8 mouse cellular contexts compared by ENCODE assay signal in the genomic region with DNA sequence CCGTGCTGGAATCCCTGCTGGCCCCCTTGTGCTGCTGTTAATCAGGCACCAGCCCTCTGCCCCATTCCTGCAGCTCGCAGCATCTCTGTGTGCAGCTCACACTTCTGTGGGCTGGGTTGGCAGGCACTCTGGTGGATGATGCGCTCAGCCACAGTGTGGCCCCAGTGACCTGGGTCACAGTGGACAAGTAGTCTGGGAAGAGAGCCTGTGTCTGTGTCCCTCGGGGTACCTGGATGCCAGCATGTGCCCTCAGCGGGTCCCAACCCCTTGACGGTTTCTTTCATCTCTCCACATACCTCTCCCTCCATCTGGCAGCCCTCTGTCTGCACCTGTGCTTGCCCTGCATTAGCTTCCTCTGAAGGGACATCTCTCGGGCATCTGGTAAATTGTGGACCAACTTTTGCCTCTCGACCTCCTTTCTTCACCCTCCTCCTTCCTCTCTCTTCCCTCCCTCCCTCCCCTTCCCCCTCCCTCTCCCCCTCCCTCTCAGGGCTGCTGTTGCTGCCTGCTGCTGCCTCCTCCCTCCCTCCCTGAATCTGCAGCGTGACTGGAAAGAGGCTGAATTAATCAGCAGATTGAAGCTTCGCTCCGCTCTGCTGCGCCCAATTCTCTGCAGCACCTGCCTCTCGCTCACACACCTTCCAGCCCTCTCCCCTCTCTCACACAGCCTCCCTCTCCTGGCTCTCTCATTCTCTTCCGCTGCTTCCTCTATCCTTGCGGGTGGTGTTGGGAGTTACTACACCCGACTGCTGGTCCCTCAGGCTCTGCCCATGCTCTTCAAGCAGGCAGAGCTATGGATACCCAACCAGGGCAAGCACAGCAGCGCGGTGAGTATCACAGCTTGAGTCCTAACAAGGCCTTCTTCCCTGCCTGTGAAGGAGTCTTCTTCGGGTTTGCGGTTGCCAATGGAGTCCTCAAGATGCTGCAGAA. TPM values are rescaled to one million over a fixed set of nuclear protein-coding genes. Genes with fewer than 3 reads are reported as not detected.
DNase-seq lines count a peak whose midpoint lies in the region; ATAC-seq and TF ChIP-seq lines count a peak whose summit lies in the region.

No protein-coding gene starts in this region.

- no peak for TF ChIP-seq CTCF in kidney, adult 2 months (conservative IDR thresholded peaks at IDR 0.05; ENCODE audit: insufficient read depth, insufficient read length, low read depth, low read length)

- 35% methylated on average over 20 of the region's 20 CpGs for WGBS in kidney, adult 2 months
- 8% methylated on average over 20 of the region's 20 CpGs for WGBS in forebrain, embryonic 11.5 days
- 20% methylated on average over 20 of the region's 20 CpGs for whole genome bisulfite sequencing in kidney, embryonic 14.5 days
- 26% methylated on average over 20 of the region's 20 CpGs for WGBS in limb, embryonic 14.5 days

- H3K4me1 ChIP-seq in kidney, adult 2 months (ENCODE audit: control insufficient read depth, insufficient read depth, low read length), result peaks cover 47% of the 10 kb centered on the region
- H3K4me1 ChIP-seq in forebrain, embryonic 11.5 days (replicated peaks; ENCODE audit: control insufficient read depth, insufficient read depth, low read length), result peaks cover 26% of the 10 kb centered on the region
- peaks cover 51% of the 10 kb centered on the region for H3K4me1 ChIP-seq in kidney, embryonic 14.5 days (ENCODE audit: control insufficient read depth, insufficient read depth, low read length)
- peaks cover 15% of the 10 kb centered on the region for H3K4me1 ChIP-seq in limb, embryonic 14.5 days (ENCODE audit: control insufficient read depth, insufficient read depth, low read length)

- peak; percentile 74 for DNase-seq in kidney, adult 2 months
- no peak for DNase-seq in kidney, adult 9 months
- DNase-seq in forebrain, embryonic 11.5 days (ENCODE audit: low spot score), result peak; percentile 73
- DNase-seq in limb, embryonic 14.5 days (ENCODE audit: low spot score), result no peak
- DNase-seq in retina, postnatal 1 day, result peak; percentile 85
- DNase-seq in thymus, postnatal 10 days (ENCODE audit: low spot score in 2 of 2), result no peak
- no peak for DNase-seq in ovary, postnatal 36 days (ENCODE audit: low spot score)

- no peak for TF ChIP-seq POLR2A in kidney, adult 2 months (IDR thresholded peaks at IDR 0.05; ENCODE audit: low read depth, low read length)
- no peak for TF ChIP-seq POLR2A in limb, embryonic 14.5 days (IDR thresholded peaks at IDR 0.05; ENCODE audit: borderline replicate concordance, extremely low read depth, insufficient read depth, insufficient read length)

- H3K4me3 ChIP-seq in kidney, adult 2 months (ENCODE audit: insufficient read depth, low read depth, low read length), result peak overlapping the region; percentile 10; the same call in 1 of the 2 replicates
- peak overlapping the region; percentile 15; the same call in 1 of the 2 replicates for H3K4me3 ChIP-seq in forebrain, embryonic 11.5 days (ENCODE audit: low read depth, low read length)
- no peak overlapping the region for H3K4me3 ChIP-seq in kidney, embryonic 14.5 days (ENCODE audit: low read length)
- H3K4me3 ChIP-seq in limb, embryonic 14.5 days (replicated peaks; ENCODE audit: low read length), result no peak overlapping the region

- peak; percentile 34; the same call in 1 of the 2 replicates for ATAC-seq in forebrain, embryonic 11.5 days (replicated peaks; ENCODE audit: low FRiP score)
- ATAC-seq in kidney, embryonic 14.5 days (ENCODE audit: low FRiP score, low TSS enrichment), result 0 out of 2 replicates have a peak, but pooled peaks have one; percentile 13
- ATAC-seq in limb, embryonic 14.5 days (ENCODE audit: low FRiP score, low read depth), result no peak

- peak overlapping the region; percentile 42 for H3K4me2 ChIP-seq in forebrain, embryonic 11.5 days (ENCODE audit: low read depth, low read length, severe bottlenecking)
- no peak overlapping the region; the same call in 1 of the 2 replicates for H3K4me2 ChIP-seq in kidney, embryonic 14.5 days (replicated peaks; ENCODE audit: low read depth, low read length)
- no peak overlapping the region for H3K4me2 ChIP-seq in limb, embryonic 14.5 days (replicated peaks; ENCODE audit: low read depth, low read length, severe bottlenecking)

- no peaks in the 10 kb centered on the region for H3K9me3 ChIP-seq in forebrain, embryonic 11.5 days (ENCODE audit: control insufficient read depth, low read length)
- no peaks in the 10 kb centered on the region for H3K9me3 ChIP-seq in kidney, embryonic 14.5 days (ENCODE audit: control insufficient read depth, low read length)
- H3K9me3 ChIP-seq in limb, embryonic 14.5 days (ENCODE audit: control insufficient read depth, low read length), result no peaks in the 10 kb centered on the region

- H3K36me3 ChIP-seq in kidney, adult 2 months (ENCODE audit: control insufficient read depth, insufficient read depth, low read length), result no peaks in the 10 kb centered on the region
- H3K36me3 ChIP-seq in forebrain, embryonic 11.5 days (ENCODE audit: control insufficient read depth, insufficient read depth, low read length), result no peaks in the 10 kb centered on the region
- H3K36me3 ChIP-seq in kidney, embryonic 14.5 days (ENCODE audit: control insufficient read depth, insufficient read depth, low read length), result 0 out of 2 replicates have a peak, but pooled peaks cover 2% of the 10 kb centered on the region
- H3K36me3 ChIP-seq in limb, embryonic 14.5 days (ENCODE audit: control insufficient read depth, insufficient read depth, low read length), result peaks cover 7% of the 10 kb centered on the region; the same call in 1 of the 2 replicates

- peak overlapping the region; percentile 80 for H3K27ac ChIP-seq in kidney, adult 2 months (ENCODE audit: insufficient read depth, low read depth, low read length)
- peak overlapping the region; percentile 76 for H3K27ac ChIP-seq in forebrain, embryonic 11.5 days (ENCODE audit: low read depth, low read length)
- peak overlapping the region; percentile 70; the same call in 1 of the 2 replicates for H3K27ac ChIP-seq in kidney, embryonic 14.5 days (ENCODE audit: low read depth, low read length)
- H3K27ac ChIP-seq in limb, embryonic 14.5 days (replicated peaks; ENCODE audit: low read depth, low read length), result 0 out of 2 replicates have a peak overlapping the region, but pooled peaks have one; percentile 4

- no peaks in the 10 kb centered on the region for H3K27me3 ChIP-seq in kidney, adult 2 months (replicated peaks; ENCODE audit: control insufficient read depth, insufficient read depth, low read length)
- no peaks in the 10 kb centered on the region for H3K27me3 ChIP-seq in forebrain, embryonic 11.5 days (ENCODE audit: control insufficient read depth, insufficient read depth, low read length)
- no peaks in the 10 kb centered on the region for H3K27me3 ChIP-seq in kidney, embryonic 14.5 days (ENCODE audit: control insufficient read depth, insufficient read depth, low read length)
- no peaks in the 10 kb centered on the region for H3K27me3 ChIP-seq in limb, embryonic 14.5 days (ENCODE audit: control insufficient read depth, insufficient read depth, low read length)

- peak overlapping the region; percentile 4 for H3K9ac ChIP-seq in forebrain, embryonic 11.5 days (ENCODE audit: low read length)
- no peak overlapping the region; the same call in 1 of the 2 replicates for H3K9ac ChIP-seq in kidney, embryonic 14.5 days (ENCODE audit: low read depth, low read length)
- H3K9ac ChIP-seq in limb, embryonic 14.5 days (ENCODE audit: low read depth, low read length, severe bottlenecking), result peak overlapping the region; percentile 14; the same call in 1 of the 2 replicates

RNA-seq across cellular contexts. Expression of a gene that starts 15.2 kb away (rescaled TPM):
- 77.1 and 97.8 TPM in 2 replicates for polyA plus RNA-seq in kidney, adult 2 months (2012; rRNA removed)
- 25.9 and 28.9 TPM in 2 replicates for polyA plus RNA-seq in forebrain, embryonic 11.5 days (2014; fragmentation: Nextera tagmentation; extraction: Ambion mirVana)
- polyA plus RNA-seq in kidney, embryonic 14.5 days (2014; fragmentation: Nextera tagmentation; extraction: Ambion mirVana), result 12.4 and 19.9 TPM in 2 replicates
- 46.8 and 68.8 TPM in 2 replicates for polyA plus RNA-seq in limb, embryonic 14.5 days (2012; rRNA removed)
- polyA plus RNA-seq in limb, embryonic 14.5 days (2014; fragmentation: Nextera tagmentation; extraction: Ambion mirVana), result 17.9 and 18.8 TPM in 2 replicates

RNA-seq across cellular contexts. Expression of a gene that starts 33.0 kb away (rescaled TPM):
- polyA plus RNA-seq in kidney, adult 2 months (2012; rRNA removed), result 36.9 and 46.7 TPM in 2 replicates
- 20.4 and 21.2 TPM in 2 replicates for polyA plus RNA-seq in forebrain, embryonic 11.5 days (2014; fragmentation: Nextera tagmentation; extraction: Ambion mirVana)
- polyA plus RNA-seq in kidney, embryonic 14.5 days (2014; fragmentation: Nextera tagmentation; extraction: Ambion mirVana), result 14.2 and 17.5 TPM in 2 replicates
- polyA plus RNA-seq in limb, embryonic 14.5 days (2012; rRNA removed), result 34.6 and 44.7 TPM in 2 replicates
- 17.3 and 21.2 TPM in 2 replicates for polyA plus RNA-seq in limb, embryonic 14.5 days (2014; fragmentation: Nextera tagmentation; extraction: Ambion mirVana)

RNA-seq across cellular contexts. Expression of a gene that starts 34.1 kb away (rescaled TPM):
- polyA plus RNA-seq in kidney, adult 2 months (2012; rRNA removed), result 36.4 and 43.4 TPM in 2 replicates
- 29.4 and 33.4 TPM in 2 replicates for polyA plus RNA-seq in forebrain, embryonic 11.5 days (2014; fragmentation: Nextera tagmentation; extraction: Ambion mirVana)
- 26.2 and 34.9 TPM in 2 replicates for polyA plus RNA-seq in kidney, embryonic 14.5 days (2014; fragmentation: Nextera tagmentation; extraction: Ambion mirVana)
- 32.6 and 40.0 TPM in 2 replicates for polyA plus RNA-seq in limb, embryonic 14.5 days (2012; rRNA removed)
- polyA plus RNA-seq in limb, embryonic 14.5 days (2014; fragmentation: Nextera tagmentation; extraction: Ambion mirVana), result 28.1 and 30.2 TPM in 2 replicates

RNA-seq across cellular contexts. Expression of a gene that starts 43.4 kb away (rescaled TPM):
- polyA plus RNA-seq in kidney, adult 2 months (2012; rRNA removed), result 153 and 166 TPM in 2 replicates
- 3.9 and 5.5 TPM in 2 replicates for polyA plus RNA-seq in forebrain, embryonic 11.5 days (2014; fragmentation: Nextera tagmentation; extraction: Ambion mirVana)
- polyA plus RNA-seq in kidney, embryonic 14.5 days (2014; fragmentation: Nextera tagmentation; extraction: Ambion mirVana), result 24.3 and 28.7 TPM in 2 replicates
- polyA plus RNA-seq in limb, embryonic 14.5 days (2012; rRNA removed), result 11.2 and 12.6 TPM in 2 replicates
- polyA plus RNA-seq in limb, embryonic 14.5 days (2014; fragmentation: Nextera tagmentation; extraction: Ambion mirVana), result 12.3 and 13.3 TPM in 2 replicates

Comparison
In these comparisons a context has a peak if more than half of its experiments do, and no peak if none do; other contexts are left out.
1. DNase-seq: peak in kidney, adult 2 months (single experiment), forebrain, embryonic 11.5 days (single experiment) and retina, postnatal 1 day (single experiment); none in kidney, adult 9 months (single experiment), limb, embryonic 14.5 days (single experiment), thymus, postnatal 10 days (0 of 2) and ovary, postnatal 36 days (single experiment).
2. H3K4me3 ChIP-seq: peak in kidney, adult 2 months (single experiment) and forebrain, embryonic 11.5 days (single experiment); none in kidney, embryonic 14.5 days (single experiment) and limb, embryonic 14.5 days (single experiment).
3. H3K27ac ChIP-seq: peak in every context shown above with its lines; median percentile 80 in kidney, adult 2 months; 76 in forebrain, embryonic 11.5 days; 70 in kidney, embryonic 14.5 days; 4 in limb, embryonic 14.5 days.